Mouse (Mus musculus): ENCODE data around the gene Camp. TPM values are rescaled to one million over a fixed set of nuclear protein-coding genes. Genes with fewer than 3 reads are reported as not detected.

Camp gene
- polyA plus RNA-seq, 1 experiment: not detected

- H3K36me3 ChIP-seq (ENCODE audit: control insufficient read depth, insufficient read depth, low read length, poor library complexity, severe bottlenecking): peaks cover 2% of the 10 kb centered on the region; the same call in 1 of the 2 replicates
Observed at GRCm38 (mm10) chr9:109832391-109833087, 16.9 kb downstream of the Camp start, which contains the start of gene Nme6. TSS of gene Nme6 (plus strand) at chr9:109832749.

GRCm38 (mm10) chr9:109826181-109826580 is 23.2 kb downstream of the Camp start:
- H3K27me3 ChIP-seq (ENCODE audit: control insufficient read depth, insufficient read depth, low read length, poor library complexity, severe bottlenecking): no peaks in the 10 kb centered on the region
- H3K4me1 ChIP-seq (ENCODE audit: control insufficient read depth, insufficient read depth, low read length): no peaks in the 10 kb centered on the region
- no peaks in the 10 kb centered on the region for H3K36me3 ChIP-seq (ENCODE audit: control insufficient read depth, insufficient read depth, low read length, poor library complexity, severe bottlenecking)
- no peak overlapping the region for H3K9ac ChIP-seq (ENCODE audit: low read depth, poor library complexity, severe bottlenecking)
- no peak overlapping the region for H3K27ac ChIP-seq (ENCODE audit: insufficient read depth, low read length)
- no peak overlapping the region for H3K4me3 ChIP-seq (ENCODE audit: low read depth, low read length)
- H3K9me3 ChIP-seq (replicated peaks; ENCODE audit: control insufficient read depth, insufficient read depth, low read length, poor library complexity, severe bottlenecking): no peaks in the 10 kb centered on the region
- no peak for TF ChIP-seq POLR2A (IDR thresholded peaks at IDR 0.05; ENCODE audit: insufficient read depth, low read length)
- TF ChIP-seq CTCF (IDR thresholded peaks at IDR 0.05; ENCODE audit: low read depth, low read length): no peak
- TF ChIP-seq EP300 (IDR thresholded peaks at IDR 0.05; ENCODE audit: insufficient read depth, low read depth, low read length): no peak

More at GRCm38 (mm10) chr9:109832391-109833087, 16.9 kb downstream of the Camp start, which contains the start of gene Nme6:
- TF ChIP-seq POLR2A (IDR thresholded peaks at IDR 0.05; ENCODE audit: insufficient read depth, low read length) (no peak), EP300 (IDR thresholded peaks at IDR 0.05; ENCODE audit: insufficient read depth, low read depth, low read length) (no peak), CTCF (IDR thresholded peaks at IDR 0.05; ENCODE audit: low read depth, low read length) (peak; percentile 67)
- Histone ChIP-seq H3K9me3 (replicated peaks; ENCODE audit: control insufficient read depth, insufficient read depth, low read length, poor library complexity, severe bottlenecking) (no peaks in the 10 kb centered on the region), H3K4me1 (ENCODE audit: control insufficient read depth, insufficient read depth, low read length) (no peaks in the 10 kb centered on the region), H3K9ac (ENCODE audit: low read depth, poor library complexity, severe bottlenecking) (peak within 1 kb of the TSS; percentile 37), H3K27me3 (ENCODE audit: control insufficient read depth, insufficient read depth, low read length, poor library complexity, severe bottlenecking) (no peaks in the 10 kb centered on the region), H3K4me3 (ENCODE audit: low read depth, low read length) (peak within 1 kb of the TSS; percentile 92), H3K27ac (ENCODE audit: insufficient read depth, low read length) (no peak within 1 kb of the TSS)

GRCm38 (mm10) chr9:109825739-109826138 is 23.7 kb downstream of the Camp start:
- Histone ChIP-seq H3K27ac (ENCODE audit: insufficient read depth, low read length) (no peak overlapping the region), H3K27me3 (ENCODE audit: control insufficient read depth, insufficient read depth, low read length, poor library complexity, severe bottlenecking) (no peaks in the 10 kb centered on the region), H3K4me1 (ENCODE audit: control insufficient read depth, insufficient read depth, low read length) (no peaks in the 10 kb centered on the region), H3K9ac (ENCODE audit: low read depth, poor library complexity, severe bottlenecking) (no peak overlapping the region), H3K9me3 (replicated peaks; ENCODE audit: control insufficient read depth, insufficient read depth, low read length, poor library complexity, severe bottlenecking) (no peaks in the 10 kb centered on the region), H3K36me3 (ENCODE audit: control insufficient read depth, insufficient read depth, low read length, poor library complexity, severe bottlenecking) (no peaks in the 10 kb centered on the region), H3K4me3 (ENCODE audit: low read depth, low read length) (no peak overlapping the region)
- TF ChIP-seq CTCF (IDR thresholded peaks at IDR 0.05; ENCODE audit: low read depth, low read length): no peak
- TF ChIP-seq EP300 (IDR thresholded peaks at IDR 0.05; ENCODE audit: insufficient read depth, low read depth, low read length): no peak
- no peak for TF ChIP-seq POLR2A (IDR thresholded peaks at IDR 0.05; ENCODE audit: insufficient read depth, low read length)

- no peaks in the 10 kb centered on the region for H3K36me3 ChIP-seq (ENCODE audit: control insufficient read depth, insufficient read depth, low read length, poor library complexity, severe bottlenecking)
- H3K27me3 ChIP-seq (ENCODE audit: control insufficient read depth, insufficient read depth, low read length, poor library complexity, severe bottlenecking): no peaks in the 10 kb centered on the region
- H3K9me3 ChIP-seq (replicated peaks; ENCODE audit: control insufficient read depth, insufficient read depth, low read length, poor library complexity, severe bottlenecking): no peaks in the 10 kb centered on the region
Observed at GRCm38 (mm10) chr9:109816341-109816740, 33.1 kb downstream of the Camp start.

GRCm38 (mm10) chr9:109813424-109813823 is 36.0 kb downstream of the Camp start:
- H3K4me1 ChIP-seq (ENCODE audit: control insufficient read depth, insufficient read depth, low read length): no peaks in the 10 kb centered on the region
- TF ChIP-seq EP300 (IDR thresholded peaks at IDR 0.05; ENCODE audit: insufficient read depth, low read depth, low read length) (no peak), CTCF (IDR thresholded peaks at IDR 0.05; ENCODE audit: low read depth, low read length) (no peak), POLR2A (IDR thresholded peaks at IDR 0.05; ENCODE audit: insufficient read depth, low read length) (no peak)
- no peaks in the 10 kb centered on the region for H3K27me3 ChIP-seq (ENCODE audit: control insufficient read depth, insufficient read depth, low read length, poor library complexity, severe bottlenecking)
- H3K36me3 ChIP-seq (ENCODE audit: control insufficient read depth, insufficient read depth, low read length, poor library complexity, severe bottlenecking): no peaks in the 10 kb centered on the region
- no peaks in the 10 kb centered on the region for H3K9me3 ChIP-seq (replicated peaks; ENCODE audit: control insufficient read depth, insufficient read depth, low read length, poor library complexity, severe bottlenecking)
- H3K27ac ChIP-seq (ENCODE audit: insufficient read depth, low read length): no peak overlapping the region
- H3K4me3 ChIP-seq (ENCODE audit: low read depth, low read length): no peak overlapping the region
- H3K9ac ChIP-seq (ENCODE audit: low read depth, poor library complexity, severe bottlenecking): no peak overlapping the region

More at GRCm38 (mm10) chr9:109816341-109816740, 33.1 kb downstream of the Camp start:
- Histone ChIP-seq H3K9ac (ENCODE audit: low read depth, poor library complexity, severe bottlenecking) (no peak overlapping the region), H3K27ac (ENCODE audit: insufficient read depth, low read length) (no peak overlapping the region), H3K4me3 (ENCODE audit: low read depth, low read length) (no peak overlapping the region), H3K4me1 (ENCODE audit: control insufficient read depth, insufficient read depth, low read length) (no peaks in the 10 kb centered on the region)
- no peak for TF ChIP-seq EP300 (IDR thresholded peaks at IDR 0.05; ENCODE audit: insufficient read depth, low read depth, low read length)
- TF ChIP-seq POLR2A (IDR thresholded peaks at IDR 0.05; ENCODE audit: insufficient read depth, low read length): no peak
- TF ChIP-seq CTCF (IDR thresholded peaks at IDR 0.05; ENCODE audit: low read depth, low read length): no peak

- TF ChIP-seq POLR2A (IDR thresholded peaks at IDR 0.05; ENCODE audit: insufficient read depth, low read length) (no peak), EP300 (IDR thresholded peaks at IDR 0.05; ENCODE audit: insufficient read depth, low read depth, low read length) (no peak), CTCF (IDR thresholded peaks at IDR 0.05; ENCODE audit: low read depth, low read length) (no peak)
- H3K9me3 ChIP-seq (replicated peaks; ENCODE audit: control insufficient read depth, insufficient read depth, low read length, poor library complexity, severe bottlenecking): no peaks in the 10 kb centered on the region
- no peak within 1 kb of the TSS for H3K9ac ChIP-seq (ENCODE audit: low read depth, poor library complexity, severe bottlenecking)
Observed at GRCm38 (mm10) chr9:109811980-109812379, 37.4 kb downstream of the Camp start, which contains the start of gene Spink8. TSS of gene Spink8 (plus strand) at chr9:109812280.

More at GRCm38 (mm10) chr9:109811980-109812379, 37.4 kb downstream of the Camp start, which contains the start of gene Spink8:
- H3K27me3 ChIP-seq (ENCODE audit: control insufficient read depth, insufficient read depth, low read length, poor library complexity, severe bottlenecking): no peaks in the 10 kb centered on the region
- H3K4me3 ChIP-seq (ENCODE audit: low read depth, low read length): no peak within 1 kb of the TSS
- no peak within 1 kb of the TSS for H3K27ac ChIP-seq (ENCODE audit: insufficient read depth, low read length)
- no peaks in the 10 kb centered on the region for H3K36me3 ChIP-seq (ENCODE audit: control insufficient read depth, insufficient read depth, low read length, poor library complexity, severe bottlenecking)
- H3K4me1 ChIP-seq (ENCODE audit: control insufficient read depth, insufficient read depth, low read length): no peaks in the 10 kb centered on the region

All from ES-Bruce4 (cell line).